Mouse (Mus musculus) embryonic fibroblast, embryonic 13.5 days (primary cell): ENCODE data around the gene Lhx8. TPM values are rescaled to one million over a fixed set of nuclear protein-coding genes. Genes with fewer than 3 reads are reported as not detected.

Experiments
- H3K27ac ChIP-seq: 2 replicates; pipeline ENCODE4 v1.5.1; 2012; ENCODE audit warnings: low read length, control low read depth, inconsistent platforms; ENCODE audit not compliant: insufficient read depth
- H3K4me1 ChIP-seq: 2 replicates; pipeline ENCODE4 v1.6.1; 2011; ENCODE audit warnings: low read length; ENCODE audit not compliant: control insufficient read depth, insufficient read depth
- H3K4me3 ChIP-seq: 2 replicates; pipeline ENCODE4 v1.5.1; 2011; ENCODE audit warnings: mild to moderate bottlenecking, control low read depth, low read length; ENCODE audit not compliant: insufficient read depth
- CTCF ChIP-seq: IDR thresholded peaks from 2 replicates; pipeline ENCODE4 v1.5.1; 2011; ENCODE audit warnings: mild to moderate bottlenecking, control low read depth, low read length, moderate library complexity, borderline replicate concordance; ENCODE audit not compliant: insufficient read depth
- POLR2A ChIP-seq: IDR thresholded peaks from 2 replicates; pipeline ENCODE4 v1.6.1; 2011; ENCODE audit warnings: low read depth, mild to moderate bottlenecking, control low read depth, low read length, moderate library complexity
- polyA plus RNA-seq: library from polyadenylated mRNA; stranded (reverse); fragments of >200 nt; gene quantifications from 2 replicates; pipeline ENCODE4 v1.2.4, GENCODE M21; 2011; ENCODE audit warnings: low read depth; ENCODE audit not compliant: missing spikeins, insufficient read length

Gene Lhx8
- polyA plus RNA-seq, 1 experiment = 7.8 TPM

DNA sequence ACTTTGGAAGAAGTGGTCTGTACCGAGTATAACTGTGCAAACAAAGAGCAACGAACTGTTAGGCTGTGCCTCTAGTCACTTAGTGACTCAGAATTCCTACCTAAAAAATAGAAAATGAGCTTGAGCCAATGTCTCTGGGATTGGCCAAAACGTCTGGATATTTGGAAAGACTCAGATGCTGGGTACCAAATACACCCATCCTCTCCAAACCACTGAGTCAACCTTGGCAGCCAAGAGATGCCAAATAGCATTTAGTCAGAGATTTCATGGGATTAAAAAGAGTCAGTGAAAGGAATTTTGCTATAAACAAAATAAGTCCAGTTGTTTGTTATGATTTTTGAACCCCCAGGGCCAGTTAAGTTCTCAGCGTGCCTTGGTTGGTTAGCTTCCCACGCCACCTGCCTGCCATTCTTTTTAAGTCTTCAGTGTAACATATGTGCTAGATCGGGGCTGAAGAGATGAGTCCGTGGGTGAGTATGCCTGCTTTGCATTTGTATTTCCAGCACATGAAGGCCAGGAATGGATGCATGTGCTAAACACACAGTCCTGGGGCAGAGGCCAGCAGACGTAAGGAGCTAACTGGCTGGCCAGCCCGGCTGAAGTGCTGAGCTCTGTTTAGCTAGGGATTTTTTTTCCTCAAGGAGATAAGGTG is 36.5 kb downstream of the Lhx8 start:
- peaks cover 5% of the 10 kb centered on the region for H3K4me1 ChIP-seq
- TF ChIP-seq POLR2A = no peak
- TF ChIP-seq CTCF = no peak
- no peak overlapping the region for H3K4me3 ChIP-seq

DNA sequence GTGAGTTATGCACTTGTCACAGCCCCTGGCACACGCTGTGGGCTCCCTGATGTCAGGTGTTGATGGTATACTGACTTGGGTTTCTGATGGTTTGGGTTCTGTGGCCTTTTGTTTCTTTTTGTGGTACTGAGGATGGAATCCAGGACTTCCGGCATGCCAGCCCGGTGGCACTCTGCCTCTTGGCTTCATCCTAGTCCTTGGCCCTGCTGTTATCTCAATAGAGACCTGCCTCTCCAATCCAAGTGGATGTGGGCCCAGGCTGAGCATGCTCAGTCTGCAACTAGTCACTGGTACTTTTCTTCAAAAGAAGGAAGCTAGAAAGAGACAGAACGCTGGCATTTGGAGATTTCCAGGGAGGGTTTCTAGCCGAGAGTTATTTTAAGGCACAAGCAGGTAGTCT is 38.3 kb downstream of the Lhx8 start:
- Histone ChIP-seq H3K27ac (peak overlapping the region; percentile 37), H3K4me1 (peaks cover 5% of the 10 kb centered on the region), H3K4me3 (no peak overlapping the region)
- TF ChIP-seq POLR2A (no peak), CTCF (no peak)

More for the DNA sequence above, 36.5 kb downstream of the Lhx8 start:
- no peak overlapping the region for H3K27ac ChIP-seq

DNA sequence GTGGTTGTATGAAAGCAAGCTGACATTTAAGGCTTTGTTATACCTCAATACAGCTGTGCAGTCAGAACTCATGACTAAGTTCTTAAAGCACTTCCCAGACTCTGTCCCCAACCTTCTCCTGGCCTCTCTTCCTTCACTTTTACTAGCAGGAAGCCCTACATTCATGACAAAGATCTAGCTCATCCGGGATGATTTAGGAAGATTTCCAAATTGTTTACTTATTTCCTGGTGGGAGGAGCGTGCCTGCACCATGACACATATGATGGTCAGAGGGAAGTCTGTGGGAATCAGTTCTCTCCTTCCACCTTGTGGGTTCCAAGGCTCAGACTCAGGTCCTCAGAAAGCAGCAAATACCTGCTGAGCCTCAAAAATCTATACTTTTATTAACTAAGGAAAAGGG is 40.1 kb downstream of the Lhx8 start:
- peaks cover 5% of the 10 kb centered on the region for H3K4me1 ChIP-seq
- no peak for TF ChIP-seq CTCF
- no peak for TF ChIP-seq POLR2A

DNA sequence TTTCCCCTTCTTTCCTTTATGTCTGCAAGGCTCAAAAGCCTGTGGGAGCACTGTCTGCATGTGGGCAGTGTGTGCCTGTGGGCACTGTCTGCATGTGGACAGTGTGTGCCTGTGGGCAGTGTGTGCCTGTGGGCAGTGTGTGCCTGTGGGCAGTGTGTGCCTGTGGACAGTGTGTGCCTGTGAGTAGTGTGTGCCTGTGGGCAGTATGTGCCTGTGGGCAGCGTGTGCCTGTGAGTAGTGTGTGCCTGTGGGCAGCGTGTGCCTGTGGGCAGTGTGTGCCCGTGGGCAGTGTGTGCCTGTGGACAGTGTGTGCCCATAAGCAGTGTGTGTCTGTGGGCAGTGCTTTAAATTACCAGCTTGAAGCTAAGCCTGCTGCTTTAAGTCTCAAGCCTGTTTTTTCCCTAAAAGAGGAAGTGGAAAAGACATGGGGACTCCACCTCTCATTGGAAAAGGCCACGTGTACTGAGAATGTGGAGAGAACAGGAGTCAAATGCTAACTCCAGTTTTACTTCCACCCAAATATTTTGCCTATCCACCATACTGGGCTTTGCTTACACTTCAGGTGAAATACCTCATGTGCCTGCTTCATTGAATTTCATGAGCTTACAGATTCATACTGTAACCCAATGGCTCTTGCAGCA is 41.9 kb downstream of the Lhx8 start:
- Histone ChIP-seq H3K27ac (no peak overlapping the region), H3K4me1 (peaks cover 5% of the 10 kb centered on the region), H3K4me3 (no peak overlapping the region)
- no peak for TF ChIP-seq POLR2A

More for the DNA sequence above, 40.1 kb downstream of the Lhx8 start:
- H3K27ac ChIP-seq = peak overlapping the region; percentile 21; the same call in 1 of the 2 replicates
- no peak overlapping the region for H3K4me3 ChIP-seq

DNA sequence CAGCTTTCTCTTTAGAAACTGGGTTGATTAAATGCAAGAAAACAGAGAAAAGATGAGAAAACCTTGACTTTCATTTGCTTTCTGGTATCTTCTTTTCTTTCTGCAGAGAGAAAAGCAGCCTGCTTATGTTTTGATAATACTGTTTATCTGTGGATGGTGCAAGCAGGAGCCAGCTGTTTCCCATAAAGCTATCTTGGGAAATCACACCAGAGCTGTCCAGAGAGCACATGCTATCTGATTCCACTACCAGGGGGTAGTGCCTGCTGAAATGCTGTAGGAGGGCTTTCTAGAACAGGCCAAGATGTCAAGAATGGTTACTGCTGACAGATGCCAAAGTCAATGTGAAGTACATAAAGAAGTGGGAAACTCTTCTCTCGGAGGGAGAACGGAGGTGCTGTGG is 43.2 kb downstream of the Lhx8 start:
- peaks cover 2% of the 10 kb centered on the region for H3K4me1 ChIP-seq
- no peak for TF ChIP-seq CTCF
- TF ChIP-seq POLR2A = no peak
- no peak overlapping the region for H3K27ac ChIP-seq
- no peak overlapping the region for H3K4me3 ChIP-seq

DNA sequence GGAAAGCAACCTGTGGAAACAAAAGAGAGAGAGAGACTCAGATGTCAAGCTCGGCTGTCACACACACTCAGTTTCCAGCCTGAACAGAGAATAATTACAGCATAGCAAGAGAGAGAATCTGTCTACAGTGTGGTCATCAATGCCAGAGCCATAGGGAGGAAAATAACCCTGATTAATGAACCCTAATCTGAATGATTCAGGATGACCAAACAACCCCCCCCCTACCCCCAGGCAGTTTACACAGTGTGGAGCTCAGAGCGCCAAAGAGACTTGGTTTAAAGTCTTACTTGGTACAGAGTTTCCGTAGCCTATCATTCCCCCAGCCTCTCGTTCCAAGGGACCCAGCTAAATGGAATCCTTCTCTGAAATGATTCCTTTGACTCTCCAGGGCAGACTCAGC is 45.1 kb downstream of the Lhx8 start:
- H3K27ac ChIP-seq = no peak overlapping the region
- H3K4me3 ChIP-seq = no peak overlapping the region
- peaks cover under 1% of the 10 kb centered on the region for H3K4me1 ChIP-seq
- no peak for TF ChIP-seq POLR2A
- TF ChIP-seq CTCF = no peak

DNA sequence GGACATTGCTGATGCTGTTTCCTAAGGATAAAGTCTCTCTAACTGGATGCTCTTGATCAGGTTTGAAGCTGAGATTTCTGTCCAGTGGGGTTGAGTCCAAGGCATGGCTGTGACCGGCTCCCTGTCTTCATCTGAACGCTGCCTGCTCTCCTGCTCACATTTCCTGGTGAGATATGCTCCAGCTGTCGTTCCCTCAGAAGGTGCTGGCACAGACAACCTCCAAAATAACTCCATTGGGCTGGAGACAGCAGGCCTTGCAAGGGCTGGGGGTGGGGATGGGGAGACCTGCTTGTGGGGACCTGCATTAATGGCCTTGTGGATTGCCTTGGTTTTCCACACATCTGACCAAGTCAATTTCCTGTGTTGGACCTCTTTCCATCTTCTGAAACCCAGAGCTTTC is 46.2 kb downstream of the Lhx8 start:
- Histone ChIP-seq H3K27ac (no peak overlapping the region), H3K4me1 (no peaks in the 10 kb centered on the region), H3K4me3 (no peak overlapping the region)
- no peak for TF ChIP-seq POLR2A

DNA sequence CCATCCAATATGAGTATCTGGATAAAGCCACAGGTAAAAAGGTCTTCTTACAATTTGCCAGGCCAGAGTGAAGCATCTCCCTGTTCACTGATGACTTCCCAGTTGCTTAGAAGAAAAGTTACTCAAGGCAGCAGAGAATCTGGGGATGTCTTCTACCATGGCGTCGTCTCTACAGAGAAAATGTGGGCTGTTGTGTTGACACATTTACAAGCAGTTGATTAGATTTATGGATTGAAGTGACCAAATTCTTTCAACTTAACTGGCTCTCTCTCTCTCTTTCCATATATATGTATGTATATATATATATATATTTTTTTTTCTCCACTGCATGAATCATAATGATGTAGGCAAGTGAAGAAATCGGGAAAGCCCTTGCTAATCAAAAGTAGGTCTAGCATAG is 55.8 kb downstream of the Lhx8 start:
- H3K4me1 ChIP-seq = no peaks in the 10 kb centered on the region
- no peak overlapping the region for H3K4me3 ChIP-seq
- no peak for TF ChIP-seq CTCF
- no peak for TF ChIP-seq POLR2A
- no peak overlapping the region for H3K27ac ChIP-seq

DNA sequence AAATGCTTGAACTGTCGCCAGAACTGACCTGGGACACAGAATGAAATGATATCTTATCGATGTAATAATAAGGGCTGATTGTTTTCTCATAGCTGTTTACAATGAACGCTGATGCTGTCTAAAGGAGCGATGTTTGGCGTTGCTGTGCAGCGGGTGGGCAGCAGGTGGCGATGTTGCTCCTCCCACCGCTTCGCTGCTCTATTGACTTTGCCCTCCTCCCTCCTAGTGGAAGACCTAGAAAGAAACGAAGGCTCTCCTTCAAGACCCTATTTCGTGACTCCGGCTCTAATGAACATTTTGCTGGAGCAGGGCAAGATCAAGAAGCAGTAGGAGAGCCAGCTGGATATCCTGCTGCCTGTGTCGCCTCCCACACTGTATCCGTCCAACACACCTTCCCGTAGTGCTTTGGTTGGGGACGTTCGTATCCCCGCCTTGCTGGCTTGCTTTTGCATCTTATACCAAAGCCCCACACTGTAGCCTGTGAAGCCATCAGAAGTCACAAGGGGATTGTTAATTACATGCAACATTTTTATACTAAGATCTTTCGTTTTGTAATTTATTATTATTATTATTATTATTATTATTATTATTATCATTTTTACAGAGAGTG is 60.6 kb downstream of the Lhx8 start:
- no peak overlapping the region for H3K27ac ChIP-seq
- no peaks in the 10 kb centered on the region for H3K4me1 ChIP-seq
- no peak overlapping the region for H3K4me3 ChIP-seq
- TF ChIP-seq POLR2A (no peak), CTCF (peak; percentile 100)

DNA sequence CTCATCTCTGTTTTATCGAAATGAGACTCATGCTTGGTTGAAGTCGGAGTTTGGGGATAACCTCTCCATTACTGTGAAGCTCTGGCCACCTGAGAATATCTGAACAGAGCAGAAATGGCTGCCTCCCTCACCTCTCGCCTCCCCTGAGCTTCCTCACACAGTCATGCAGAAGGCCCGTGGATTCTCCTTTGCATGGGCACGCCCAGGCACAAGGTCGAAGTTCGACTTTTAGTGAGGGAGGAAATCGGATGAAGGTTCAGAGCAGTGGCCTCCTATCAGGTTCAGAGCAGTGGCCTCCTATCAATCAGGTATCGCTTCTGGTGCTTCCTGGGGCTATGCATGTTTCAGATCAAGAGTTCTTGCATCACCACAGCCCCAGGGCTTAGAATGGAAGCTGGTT is 62.1 kb downstream of the Lhx8 start:
- H3K4me1 ChIP-seq = no peaks in the 10 kb centered on the region
- no peak overlapping the region for H3K27ac ChIP-seq
- TF ChIP-seq CTCF (no peak), POLR2A (no peak)
- H3K4me3 ChIP-seq = no peak overlapping the region
